Mouse (Mus musculus) hindbrain, embryonic 11.5 days (tissue): ENCODE measurements around the gene Csf1. TPM values are rescaled to one million over a fixed set of nuclear protein-coding genes. Genes with fewer than 3 reads are reported as not detected.
A peak's percentile ranks its signal among the peaks of the same experiment; 100 is the strongest.

Source experiments
- ATAC-seq: fragments of 200-750 bp; cut with Nextera tagmentation; 2 replicates; pipeline ENCODE4 v1.8.0; 2017; ENCODE audit warnings: mild to moderate bottlenecking, moderate TSS enrichment, moderate library complexity; ENCODE audit not compliant: low FRiP score
- DNase-seq: peaks from one replicate; pipeline ENCODE4 v3.0.0-alpha.2; 2015; ENCODE audit warnings: low spot score
- H3K27ac ChIP-seq: fragments of 300-500 bp; sonication (generic); 2 replicates; pipeline ENCODE4 v1.5.1; 2014; ENCODE audit warnings: mild to moderate bottlenecking, low read depth, low read length
- H3K27me3 ChIP-seq: fragments of 300-500 bp; sonication (generic); 2 replicates; pipeline ENCODE4 v1.6.1; 2014; ENCODE audit warnings: mild to moderate bottlenecking, low read length, moderate library complexity, mixed read lengths; ENCODE audit not compliant: control insufficient read depth, insufficient read depth
- H3K36me3 ChIP-seq: fragments of 300-500 bp; sonication (generic); 2 replicates; pipeline ENCODE4 v1.6.1; 2014; ENCODE audit warnings: mild to moderate bottlenecking, low read length, moderate library complexity, mixed read lengths; ENCODE audit not compliant: control insufficient read depth, insufficient read depth
- H3K4me1 ChIP-seq: fragments of 300-500 bp; sonication (generic); replicated peaks from 2 replicates; pipeline ENCODE4 v1.6.1; 2014; ENCODE audit warnings: low read length, mixed read lengths; ENCODE audit not compliant: control insufficient read depth, insufficient read depth
- H3K4me2 ChIP-seq: fragments of 300-500 bp; sonication (generic); replicated peaks from 2 replicates; pipeline ENCODE4 v1.6.1; 2014; ENCODE audit warnings: mild to moderate bottlenecking, low read depth, low read length
- H3K4me3 ChIP-seq: fragments of 300-500 bp; sonication (generic); 2 replicates; pipeline ENCODE4 v1.5.1; 2014; ENCODE audit warnings: low read depth, low read length
- H3K9ac ChIP-seq: fragments of 300-500 bp; sonication (generic); 2 replicates; pipeline ENCODE4 v1.6.1; 2014; ENCODE audit warnings: low read depth, low read length
- H3K9me3 ChIP-seq: fragments of 300-500 bp; sonication (generic); 2 replicates; pipeline ENCODE4 v1.6.1; 2016; ENCODE audit warnings: low read length; ENCODE audit not compliant: control insufficient read depth
- WGBS: fragments of 180-500 bp; shearing (Covaris S2); extraction: QIAGEN DNeasy Blood & Tissue Kit; methylation state at CpG from one replicate; pipeline ENCODE4 v1.1.7; 2014; 5-methylcytosine and 5-hydroxymethylcytosine counted together
- polyA plus RNA-seq: library from polyadenylated mRNA; unstranded; fragments of >200 nt; fragmentation: Nextera tagmentation; extraction: Ambion mirVana; gene quantifications from 2 replicates; pipeline ENCODE4 v1.2.1, GENCODE M21; 2014

Gene Csf1
- polyA plus RNA-seq, 1 experiment from 2014 or later = 5.3 TPM

- DNase-seq (no peak), ATAC-seq (no peak)
- Histone ChIP-seq H3K36me3 (no peaks in the 10 kb centered on the region), H3K27me3 (no peaks in the 10 kb centered on the region), H3K4me3 (no peak overlapping the region), H3K4me1 (no peaks in the 10 kb centered on the region; the same call in 1 of the 2 replicates), H3K27ac (no peak overlapping the region), H3K4me2 (no peak overlapping the region), H3K9ac (no peak overlapping the region), H3K9me3 (no peaks in the 10 kb centered on the region)
- WGBS = 86% methylated on average over 5 of the region's 5 CpGs
Observed at GRCm38 (mm10) chr3:107757365-107758129, 2.7 kb downstream of the Csf1 start.

- Histone ChIP-seq H3K36me3 (no peaks in the 10 kb centered on the region), H3K4me2 (no peak overlapping the region), H3K9me3 (no peaks in the 10 kb centered on the region), H3K9ac (no peak overlapping the region), H3K4me3 (no peak overlapping the region), H3K27me3 (no peaks in the 10 kb centered on the region), H3K27ac (no peak overlapping the region), H3K4me1 (no peaks in the 10 kb centered on the region; the same call in 1 of the 2 replicates)
- ATAC-seq (no peak), DNase-seq (no peak)
- WGBS = 80% methylated on average over 2 of the region's 2 CpGs
Observed at GRCm38 (mm10) chr3:107756481-107756866, 3.8 kb downstream of the Csf1 start.

GRCm38 (mm10) chr3:107755702-107756480 lies 4.4 kb downstream of the Csf1 start:
- ATAC-seq (no peak), DNase-seq (no peak)
- no peak overlapping the region for H3K4me2 ChIP-seq
- H3K4me3 ChIP-seq = no peak overlapping the region
- no peaks in the 10 kb centered on the region for H3K27me3 ChIP-seq
- WGBS = 64% methylated on average over 5 of the region's 5 CpGs
- no peaks in the 10 kb centered on the region for H3K36me3 ChIP-seq
- H3K9me3 ChIP-seq = no peaks in the 10 kb centered on the region
- H3K27ac ChIP-seq = no peak overlapping the region
- H3K9ac ChIP-seq = no peak overlapping the region
- no peaks in the 10 kb centered on the region; the same call in 1 of the 2 replicates for H3K4me1 ChIP-seq

GRCm38 (mm10) chr3:107754632-107755031 lies 5.6 kb downstream of the Csf1 start:
- no peak for ATAC-seq

GRCm38 (mm10) chr3:107751607-107752006 lies 8.7 kb downstream of the Csf1 start:
- no peak overlapping the region for H3K27ac ChIP-seq
- H3K4me1 ChIP-seq = no peaks in the 10 kb centered on the region
- no peak overlapping the region for H3K4me3 ChIP-seq
- no peaks in the 10 kb centered on the region for H3K9me3 ChIP-seq
- ATAC-seq = no peak
- no peak overlapping the region for H3K4me2 ChIP-seq
- H3K27me3 ChIP-seq = no peaks in the 10 kb centered on the region
- H3K36me3 ChIP-seq = no peaks in the 10 kb centered on the region
- WGBS = 84% methylated on average over 3 of the region's 3 CpGs
- no peak overlapping the region for H3K9ac ChIP-seq
- no peak for DNase-seq

More at GRCm38 (mm10) chr3:107754632-107755031, 5.6 kb downstream of the Csf1 start:
- no peak overlapping the region for H3K27ac ChIP-seq
- H3K4me1 ChIP-seq = no peaks in the 10 kb centered on the region
- H3K4me2 ChIP-seq = no peak overlapping the region
- no peaks in the 10 kb centered on the region for H3K9me3 ChIP-seq
- H3K4me3 ChIP-seq = no peak overlapping the region
- no peak overlapping the region for H3K9ac ChIP-seq
- H3K27me3 ChIP-seq = no peaks in the 10 kb centered on the region
- 31% methylated on average over 3 of the region's 3 CpGs for WGBS
- DNase-seq = peak; percentile 72
- no peaks in the 10 kb centered on the region for H3K36me3 ChIP-seq

GRCm38 (mm10) chr3:107750775-107751540 lies 9.3 kb downstream of the Csf1 start:
- DNase-seq = no peak
- ATAC-seq = no peak
- no peak overlapping the region for H3K27ac ChIP-seq
- H3K27me3 ChIP-seq = no peaks in the 10 kb centered on the region
- 86% methylated on average over 9 of the region's 9 CpGs for WGBS
- no peaks in the 10 kb centered on the region for H3K36me3 ChIP-seq
- H3K4me2 ChIP-seq = no peak overlapping the region
- H3K9me3 ChIP-seq = no peaks in the 10 kb centered on the region
- no peaks in the 10 kb centered on the region for H3K4me1 ChIP-seq
- no peak overlapping the region for H3K4me3 ChIP-seq
- no peak overlapping the region for H3K9ac ChIP-seq

- H3K9me3 ChIP-seq = no peaks in the 10 kb centered on the region
- no peak overlapping the region for H3K9ac ChIP-seq
- 91% methylated on average over 4 of the region's 4 CpGs for WGBS
- no peaks in the 10 kb centered on the region for H3K27me3 ChIP-seq
- ATAC-seq = no peak
- DNase-seq = no peak
- no peaks in the 10 kb centered on the region for H3K4me1 ChIP-seq
- no peak overlapping the region for H3K4me3 ChIP-seq
- H3K4me2 ChIP-seq = no peak overlapping the region
- H3K27ac ChIP-seq = no peak overlapping the region
- no peaks in the 10 kb centered on the region for H3K36me3 ChIP-seq
Observed at GRCm38 (mm10) chr3:107749446-107749845, 10.8 kb downstream of the Csf1 start.

GRCm38 (mm10) chr3:107748260-107748955 lies 11.9 kb downstream of the Csf1 start:
- 91% methylated on average over 14 of the region's 14 CpGs for WGBS
- DNase-seq = no peak
- H3K27ac ChIP-seq = no peak overlapping the region

More at GRCm38 (mm10) chr3:107748260-107748955, 11.9 kb downstream of the Csf1 start:
- no peaks in the 10 kb centered on the region for H3K27me3 ChIP-seq
- H3K9me3 ChIP-seq = no peaks in the 10 kb centered on the region
- no peaks in the 10 kb centered on the region for H3K4me1 ChIP-seq
- no peaks in the 10 kb centered on the region for H3K36me3 ChIP-seq
- H3K4me2 ChIP-seq = no peak overlapping the region
- no peak for ATAC-seq
- no peak overlapping the region for H3K9ac ChIP-seq
- H3K4me3 ChIP-seq = no peak overlapping the region
